Mouse (Mus musculus) heart, adult 2 months (tissue): ENCODE measurements around the gene Ccdc24. TPM values are rescaled to one million over a fixed set of nuclear protein-coding genes. Genes with fewer than 3 reads are reported as not detected.

ENCODE experiments used
- DNase-seq, 2 experiments: peaks; one replicate each; pipeline ENCODE4 v3.0.0; 2021
- H3K27ac ChIP-seq: fragments of 200-600 bp; 2 replicates; pipeline ENCODE4 v1.8.1; 2022
- H3K27me3 ChIP-seq: fragments of 200-500 bp; 2 replicates; pipeline ENCODE4 v1.6.1; 2012; ENCODE audit warnings: mild to moderate bottlenecking, low read length, inconsistent platforms, mixed read lengths; ENCODE audit not compliant: control insufficient read depth, insufficient read depth
- H3K36me3 ChIP-seq: fragments of 200-500 bp; 2 replicates; pipeline ENCODE4 v1.6.1; 2012; ENCODE audit warnings: low read length, inconsistent platforms; ENCODE audit not compliant: control insufficient read depth, insufficient read depth
- H3K4me1 ChIP-seq: fragments of 200-500 bp; 2 replicates; pipeline ENCODE4 v1.6.1; 2011; ENCODE audit warnings: low read length; ENCODE audit not compliant: control insufficient read depth, insufficient read depth
- H3K4me3 ChIP-seq: fragments of 200-600 bp; 2 replicates; pipeline ENCODE4 v1.8.1; 2022
- H3K79me2 ChIP-seq: fragments of 200-500 bp; replicated peaks from 2 replicates; pipeline ENCODE4 v1.6.1; 2012; ENCODE audit warnings: mild to moderate bottlenecking, inconsistent platforms, low read length, moderate library complexity, mixed read lengths; ENCODE audit not compliant: control insufficient read depth, insufficient read depth
- H3K9ac ChIP-seq: fragments of 200-500 bp; 2 replicates; pipeline ENCODE4 v1.6.1; 2012; ENCODE audit warnings: low read depth, mild to moderate bottlenecking, control low read depth, inconsistent platforms, low read length, mixed read lengths
- CTCF ChIP-seq: fragments of 200-600 bp; IDR thresholded peaks from 2 replicates; pipeline ENCODE4 v1.8.1; 2022; ENCODE audit warnings: antibody characterized with exemption, mild to moderate bottlenecking, moderate library complexity
- EP300 ChIP-seq: fragments of 200-500 bp; IDR thresholded peaks from 2 replicates; pipeline ENCODE4 v1.6.1; 2011; ENCODE audit warnings: low read depth, low read length, control low read depth; ENCODE audit not compliant: insufficient read depth
- POLR2A ChIP-seq: fragments of 200-500 bp; IDR thresholded peaks from 2 replicates; pipeline ENCODE4 v1.6.1; 2011; ENCODE audit warnings: mild to moderate bottlenecking, low read depth, low read length, control low read depth; ENCODE audit not compliant: insufficient read depth
- WGBS: fragments of 180-500 bp; shearing (Covaris S2); methylation state at CpG from one replicate; pipeline ENCODE4 v1.1.7; 2018; 5-methylcytosine and 5-hydroxymethylcytosine counted together
- intact Hi-C: fragments of 180-260 bp; cut with DNase I; formaldehyde crosslinking; loops from one replicate; pipeline ENCODE4 v1.15.1; 2025
- polyA plus RNA-seq: library from polyadenylated mRNA; depleted of rRNA; stranded (reverse); fragments of >200 nt; gene quantifications from 2 replicates; pipeline ENCODE4 v1.2.3, GENCODE M21; 2012
- total RNA-seq, 2 experiments: library from RNA; stranded (reverse); gene quantifications; 2 replicates each; pipeline ENCODE4 v1.2.3; 2021

The Ccdc24 gene
- total and polyA plus RNA-seq, 3 experiments, result 0.09 to 2.0 (median 0.18) TPM

DNA sequence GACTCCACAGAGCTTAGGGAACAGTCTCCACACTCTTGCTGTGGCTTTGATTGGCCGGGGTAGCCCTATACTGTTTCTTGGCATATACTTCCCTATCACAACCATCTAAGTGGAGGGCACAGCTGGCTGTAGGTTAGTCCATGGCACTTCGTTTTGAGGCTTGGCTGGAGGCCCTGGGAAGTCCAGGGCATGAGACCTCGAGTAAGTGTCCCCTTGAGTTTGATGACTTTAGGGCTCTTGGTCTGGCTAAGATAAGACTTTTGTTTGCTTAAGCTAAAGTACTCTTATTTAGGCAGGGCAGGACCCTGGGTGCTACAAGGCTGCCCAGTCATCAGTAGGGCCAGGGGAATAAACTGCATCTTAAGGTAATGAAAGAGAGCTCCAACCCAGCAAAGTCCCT, 25.8 kb upstream of the Ccdc24 start:
- Histone ChIP-seq H3K36me3 (no peaks in the 10 kb centered on the region), H3K27ac (no peak overlapping the region), H3K4me3 (no peak overlapping the region), H3K27me3 (no peaks in the 10 kb centered on the region), H3K9ac (no peak overlapping the region), H3K79me2 (no peaks in the 10 kb centered on the region), H3K4me1 (no peaks in the 10 kb centered on the region)
- TF ChIP-seq EP300, result no peak
- TF ChIP-seq POLR2A, result no peak
- TF ChIP-seq CTCF, result no peak
- intact Hi-C loops, result no loop called here
- DNase-seq, result no peak
- WGBS, result 63% methylated on average over 3 of the region's 3 CpGs

- Histone ChIP-seq H3K79me2 (no peaks in the 10 kb centered on the region), H3K36me3 (no peaks in the 10 kb centered on the region), H3K27me3 (no peaks in the 10 kb centered on the region), H3K4me3 (no peak overlapping the region), H3K4me1 (peaks cover 2% of the 10 kb centered on the region; the same call in 1 of the 2 replicates), H3K9ac (no peak overlapping the region), H3K27ac (no peak overlapping the region)
- WGBS, result 96% methylated on average over 6 of the region's 6 CpGs
- no peak for TF ChIP-seq CTCF
- TF ChIP-seq EP300, result no peak
- no peak for TF ChIP-seq POLR2A
- DNase-seq, result no peak
- intact Hi-C loops, result no loop called here
Measured at GRCm38 (mm10) chr4:117896031-117896430, 23.7 kb upstream of the Ccdc24 start.

DNA sequence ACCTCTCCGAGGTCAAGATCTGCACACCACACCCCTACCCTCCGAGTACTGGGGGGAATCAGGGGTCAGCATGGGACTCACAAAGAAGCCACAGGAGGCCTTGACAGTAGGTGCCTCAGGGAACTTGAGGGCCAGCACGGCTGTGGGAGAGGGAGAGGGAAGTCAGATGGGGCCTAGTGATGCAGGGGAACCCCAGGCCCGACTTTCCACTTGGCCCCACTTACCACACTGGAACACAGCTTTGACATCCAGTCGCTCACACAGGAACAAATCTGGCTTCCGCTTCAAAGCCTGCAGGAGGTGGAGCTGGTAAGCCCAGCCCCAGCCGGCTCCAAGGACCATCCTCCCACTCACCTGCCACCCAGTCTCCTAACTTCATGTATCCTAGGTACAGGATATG, 23.0 kb upstream of the Ccdc24 start:
- no peak for DNase-seq
- Histone ChIP-seq H3K4me3 (no peak overlapping the region), H3K36me3 (no peaks in the 10 kb centered on the region), H3K4me1 (peaks cover 2% of the 10 kb centered on the region; the same call in 1 of the 2 replicates), H3K9ac (no peak overlapping the region), H3K27ac (no peak overlapping the region), H3K27me3 (no peaks in the 10 kb centered on the region), H3K79me2 (no peaks in the 10 kb centered on the region)
- TF ChIP-seq CTCF, result no peak
- no peak for TF ChIP-seq EP300
- TF ChIP-seq POLR2A, result no peak
- intact Hi-C loops, result no loop called here
- 75% methylated on average over 7 of the region's 7 CpGs for WGBS

DNA sequence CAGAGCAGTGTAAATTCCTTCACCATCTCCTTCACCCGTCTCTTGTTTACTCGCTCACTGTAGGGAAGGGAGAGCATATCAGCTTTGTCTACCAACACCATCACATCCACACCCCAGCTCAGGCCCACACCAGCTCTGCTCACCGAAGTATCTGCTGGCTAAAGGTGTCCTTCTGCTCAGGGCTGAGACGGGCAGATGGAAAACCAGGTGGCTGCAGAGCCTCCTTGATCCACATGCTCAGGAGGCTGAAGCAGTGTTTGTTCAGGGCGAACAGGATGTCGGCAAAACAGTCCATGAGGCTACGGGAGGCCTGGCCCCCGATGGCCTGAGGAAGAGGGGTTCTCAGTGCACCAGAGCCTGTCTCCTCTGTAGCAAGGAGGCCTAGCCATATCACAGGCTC, 22.2 kb upstream of the Ccdc24 start:
- H3K79me2 ChIP-seq, result no peaks in the 10 kb centered on the region
- intact Hi-C loops, result no loop called here
- no peak overlapping the region for H3K4me3 ChIP-seq
- TF ChIP-seq POLR2A (no peak), EP300 (no peak), CTCF (no peak)
- WGBS, result 83% methylated on average over 8 of the region's 8 CpGs
- peaks cover 2% of the 10 kb centered on the region; the same call in 1 of the 2 replicates for H3K4me1 ChIP-seq
- DNase-seq, result no peak
- H3K27ac ChIP-seq, result no peak overlapping the region
- no peak overlapping the region for H3K9ac ChIP-seq
- no peaks in the 10 kb centered on the region for H3K27me3 ChIP-seq
- no peaks in the 10 kb centered on the region for H3K36me3 ChIP-seq

DNA sequence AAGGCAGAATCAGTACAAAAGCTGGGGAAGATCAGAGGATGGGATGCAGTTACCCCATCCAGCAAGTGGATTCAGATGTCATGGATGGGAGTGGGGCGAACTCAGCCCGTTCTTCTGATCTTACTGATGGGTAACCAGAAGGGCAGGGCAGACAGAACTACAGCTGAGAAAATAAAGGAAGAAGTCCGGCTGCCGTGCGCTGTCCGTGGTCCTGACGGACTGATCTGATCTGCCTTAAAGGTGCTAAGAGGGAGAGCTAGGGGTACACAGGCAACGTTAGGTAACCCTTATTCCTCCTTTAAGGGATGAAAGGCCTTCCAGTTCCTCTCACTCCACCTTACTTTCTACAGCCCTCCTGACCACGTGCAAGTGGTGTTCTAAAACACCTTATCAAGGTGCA, 21.0 kb upstream of the Ccdc24 start:
- H3K9ac ChIP-seq, result no peak overlapping the region
- no peaks in the 10 kb centered on the region for H3K36me3 ChIP-seq
- no peak overlapping the region for H3K27ac ChIP-seq
- WGBS, result 18% methylated on average over 9 of the region's 9 CpGs
- TF ChIP-seq POLR2A (no peak), CTCF (no peak), EP300 (no peak)
- no peaks in the 10 kb centered on the region for H3K27me3 ChIP-seq
- intact Hi-C loops, result no loop called here
- H3K4me1 ChIP-seq, result peaks cover 2% of the 10 kb centered on the region; the same call in 1 of the 2 replicates
- no peak overlapping the region for H3K4me3 ChIP-seq
- no peaks in the 10 kb centered on the region for H3K79me2 ChIP-seq
- DNase-seq, result peak; percentile 39 to 70

- intact Hi-C loops, result loop anchor here (1.0 kb wide), 1 partner anchor 24 kb away; no protein-coding TSS in a partner anchor
Measured at GRCm38 (mm10) chr4:117891738-117892161, 19.4 kb upstream of the Ccdc24 start, which contains the start of gene Dph2. Gene Dph2, minus strand, starts transcription at chr4:117892032.

More at GRCm38 (mm10) chr4:117891738-117892161, 19.4 kb upstream of the Ccdc24 start, which contains the start of gene Dph2:
- TF ChIP-seq CTCF, result no peak
- TF ChIP-seq EP300, result 0 out of 2 replicates have a peak, but pooled peaks have one; percentile 57
- TF ChIP-seq POLR2A, result peak; percentile 56; the same call in 1 of the 2 replicates
- Histone ChIP-seq H3K4me3 (peak within 1 kb of the TSS; percentile 76), H3K9ac (peak within 1 kb of the TSS; percentile 69), H3K27ac (no peak within 1 kb of the TSS; the same call in 1 of the 2 replicates), H3K27me3 (no peaks in the 10 kb centered on the region), H3K79me2 (no peaks in the 10 kb centered on the region), H3K4me1 (peaks cover 4% of the 10 kb centered on the region), H3K36me3 (no peaks in the 10 kb centered on the region)
- under 1% methylated on average over 21 of the region's 21 CpGs for WGBS
- DNase-seq, result peak; percentile 85 to 88
